Mouse (Mus musculus) ZHBTc4 (cell line): ENCODE results near the gene Hdac1.

Experiments used
- DNase-seq: peaks from one replicate; pipeline ENCODE4 v3.0.0-alpha.2; 2011; ENCODE audit warnings: low read depth, low spot score

Gene Hdac1

GRCm38 (mm10) chr4:129511413-129512096, 31.0 kb downstream of the Hdac1 start:
- no peak for DNase-seq

GRCm38 (mm10) chr4:129510723-129511412, 31.6 kb downstream of the Hdac1 start:
- peak; percentile 84 for DNase-seq

- DNase-seq, result peak; percentile 51
Measured at GRCm38 (mm10) chr4:129509650-129510049, 32.9 kb downstream of the Hdac1 start.

GRCm38 (mm10) chr4:129508834-129509600, 33.5 kb downstream of the Hdac1 start:
- DNase-seq, result no peak

GRCm38 (mm10) chr4:129508237-129508515, 34.3 kb downstream of the Hdac1 start:
- DNase-seq, result no peak

- no peak for DNase-seq
Measured at GRCm38 (mm10) chr4:129507434-129508236, 34.9 kb downstream of the Hdac1 start.

- no peak for DNase-seq
Measured at GRCm38 (mm10) chr4:129505511-129505910, 37.0 kb downstream of the Hdac1 start.

GRCm38 (mm10) chr4:129502901-129503444, 39.5 kb downstream of the Hdac1 start:
- DNase-seq, result peak; percentile 96

- no peak for DNase-seq
Measured at GRCm38 (mm10) chr4:129502327-129502888, 40.1 kb downstream of the Hdac1 start.

- DNase-seq, result peak; percentile 98
Measured at GRCm38 (mm10) chr4:129500607-129501566, 41.6 kb downstream of the Hdac1 start.

- DNase-seq, result no peak
Measured at GRCm38 (mm10) chr4:129500017-129500416, 42.5 kb downstream of the Hdac1 start.

- peak; percentile 47 for DNase-seq
Measured at GRCm38 (mm10) chr4:129498941-129499340, 43.6 kb downstream of the Hdac1 start.

GRCm38 (mm10) chr4:129496631-129497030, 45.9 kb downstream of the Hdac1 start:
- no peak for DNase-seq

- peak; percentile 83 for DNase-seq
Measured at GRCm38 (mm10) chr4:129495672-129496562, 46.6 kb downstream of the Hdac1 start.

- peak; percentile 63 for DNase-seq
Measured at GRCm38 (mm10) chr4:129494681-129495080, 47.8 kb downstream of the Hdac1 start.

- DNase-seq, result peak; percentile 59
Measured at GRCm38 (mm10) chr4:129490972-129491880, 51.3 kb downstream of the Hdac1 start, which contains the start of the genes Tssk3 and Fam229a. Gene Tssk3, minus strand, starts transcription at chr4:129491022. Gene Fam229a, plus strand, starts transcription at chr4:129491190.

GRCm38 (mm10) chr4:129481090-129481489, 61.4 kb downstream of the Hdac1 start:
- DNase-seq, result no peak

GRCm38 (mm10) chr4:129479863-129480262, 62.6 kb downstream of the Hdac1 start:
- DNase-seq, result no peak
